Mouse (Mus musculus) stomach, postnatal 0 days (tissue): ENCODE data around the gene Myh8.

Experiments used
- CTCF ChIP-seq: IDR thresholded peaks from 2 replicates; pipeline ENCODE4 v1.5.1; 2016; ENCODE audit warnings: antibody characterized with exemption, low read depth, mild to moderate bottlenecking, moderate library complexity
- EP300 ChIP-seq: optimal IDR thresholded peaks from 2 replicates; pipeline ENCODE3; 2016; ENCODE audit warnings: antibody characterized with exemption

- TF ChIP-seq CTCF (no peak), EP300 (no peak)
These were observed 81.1 kb downstream of the Myh8 start for GRCm38 (mm10) chr11:67358031-67358430.
